Mouse (Mus musculus) urinary bladder, adult 2 months (tissue): ENCODE results near the gene Mthfd2l. TPM values are rescaled to one million over a fixed set of nuclear protein-coding genes. Genes with fewer than 3 reads are reported as not detected.

Experiments used
- DNase-seq: peaks from one replicate; pipeline ENCODE4 v3.0.0; 2022; ENCODE audit warnings: low spot score
- polyA plus RNA-seq: library from polyadenylated mRNA; depleted of rRNA; stranded (reverse); fragments of >200 nt; gene quantifications from 2 replicates; pipeline ENCODE4 v1.2.3, GENCODE M21; 2012; rRNA removed

Mthfd2l gene
- polyA plus RNA-seq, result 25.9 and 32.4 TPM in 2 replicates

- peak; percentile 90 for DNase-seq
Measured at GRCm38 (mm10) chr5:90930971-90931851, at the start of gene Mthfd2l. Gene Mthfd2l (plus strand): TSS chr5:90931117.

- DNase-seq, result no peak
Measured at GRCm38 (mm10) chr5:90881682-90882081, 49.2 kb upstream of the Mthfd2l start.

GRCm38 (mm10) chr5:90882146-90882545, 48.8 kb upstream of the Mthfd2l start:
- DNase-seq, result no peak

- no peak for DNase-seq
Measured at GRCm38 (mm10) chr5:90884628-90885242, 46.2 kb upstream of the Mthfd2l start.

- DNase-seq, result no peak
Measured at GRCm38 (mm10) chr5:90888661-90889060, 42.3 kb upstream of the Mthfd2l start.

- peak; percentile 24 for DNase-seq
Measured at GRCm38 (mm10) chr5:90890519-90891463, 40.1 kb upstream of the Mthfd2l start, which contains the start of gene Cxcl1. Gene Cxcl1 (plus strand): TSS chr5:90891241.

- no peak for DNase-seq
Measured at GRCm38 (mm10) chr5:90891464-90891813, 39.5 kb upstream of the Mthfd2l start.

GRCm38 (mm10) chr5:90894231-90894630, 36.7 kb upstream of the Mthfd2l start:
- DNase-seq, result no peak

- no peak for DNase-seq
Measured at GRCm38 (mm10) chr5:90897429-90897828, 33.5 kb upstream of the Mthfd2l start.

GRCm38 (mm10) chr5:90899308-90899707, 31.6 kb upstream of the Mthfd2l start:
- no peak for DNase-seq

- DNase-seq, result no peak
Measured at GRCm38 (mm10) chr5:90900147-90900546, 30.8 kb upstream of the Mthfd2l start.

- DNase-seq, result no peak
Measured at GRCm38 (mm10) chr5:90900688-90901087, 30.2 kb upstream of the Mthfd2l start.

GRCm38 (mm10) chr5:90902380-90903260, 28.3 kb upstream of the Mthfd2l start:
- DNase-seq, result no peak

GRCm38 (mm10) chr5:90903339-90904020, 27.4 kb upstream of the Mthfd2l start, which contains the start of gene Cxcl2:
Gene Cxcl2 (plus strand): TSS chr5:90903871.
- DNase-seq, result no peak

GRCm38 (mm10) chr5:90908983-90909382, 21.9 kb upstream of the Mthfd2l start:
- DNase-seq, result peak; percentile 32

GRCm38 (mm10) chr5:90919495-90919894, 11.4 kb upstream of the Mthfd2l start:
- no peak for DNase-seq

GRCm38 (mm10) chr5:90922958-90923357, 8.0 kb upstream of the Mthfd2l start:
- DNase-seq, result no peak

- no peak for DNase-seq
Measured at GRCm38 (mm10) chr5:90930546-90930945, 371 bp upstream of the Mthfd2l start.

GRCm38 (mm10) chr5:90931911-90932310, 994 bp downstream of the Mthfd2l start:
- DNase-seq, result no peak

GRCm38 (mm10) chr5:90936706-90937105, 5.8 kb downstream of the Mthfd2l start:
- DNase-seq, result no peak
